Mouse (Mus musculus) C2C12 (cell line): ENCODE results near the gene Stab1.

Experiments
- CTCF ChIP-seq: IDR thresholded peaks from one replicate; pipeline ENCODE4 v1.5.1; 2011; ENCODE audit not compliant: control insufficient read depth, insufficient read depth, insufficient read length
- MAX ChIP-seq: IDR thresholded peaks from one replicate; pipeline ENCODE4 v1.6.1; 2011; ENCODE audit warnings: mild to moderate bottlenecking, control low read depth
- MYOD1 ChIP-seq: IDR thresholded peaks from one replicate; pipeline ENCODE4 v1.6.1; 2011; ENCODE audit warnings: low read depth; ENCODE audit not compliant: control insufficient read depth, insufficient read length

DNA sequence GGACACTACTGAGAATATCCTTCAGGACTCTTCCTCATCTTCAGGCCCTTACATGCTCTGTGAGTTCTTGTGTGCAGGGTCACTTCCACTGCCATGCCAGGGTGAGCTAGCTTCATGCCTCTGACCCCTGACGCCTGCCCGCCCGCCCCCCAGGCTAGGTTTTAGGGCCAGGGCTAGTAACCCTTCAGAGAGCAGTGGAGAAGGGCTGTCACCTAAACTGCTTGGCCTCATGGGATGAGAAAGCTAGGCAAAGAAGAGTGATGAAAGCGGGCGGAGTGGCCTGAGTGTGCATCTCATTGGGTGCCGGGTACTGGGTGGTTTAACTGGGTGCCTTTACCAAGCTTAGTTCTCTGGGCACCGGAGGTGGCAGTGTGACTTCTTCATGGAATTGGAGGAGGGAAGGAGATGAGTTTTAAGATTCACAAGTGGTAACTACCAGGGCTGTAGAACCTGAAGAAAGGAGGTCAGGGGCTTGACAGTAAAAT, 35.9 kb downstream of the Stab1 start:
- TF ChIP-seq MAX (no peak), CTCF (no peak), MYOD1 (no peak)
